Mouse (Mus musculus): Measurements from ENCODE around the gene Rps27l. TPM values are rescaled to one million over a fixed set of nuclear protein-coding genes. Genes with fewer than 3 reads are reported as not detected.
A peak's percentile ranks its signal among the peaks of the same experiment; 100 is the strongest.

The Rps27l gene
- polyA plus RNA-seq, 1 experiment = 54.1 TPM

GRCm38 (mm10) chr9:66919382-66919971 is 26.4 kb upstream of the Rps27l start, which contains the start of gene Rab8b:
Gene Rab8b, minus strand, starts transcription at chr9:66919687.
- H3K4me1 ChIP-seq (ENCODE audit: control insufficient read depth, insufficient read depth, low read length) = peaks cover 6% of the 10 kb centered on the region
- TF ChIP-seq CTCF (IDR thresholded peaks at IDR 0.05; ENCODE audit: extremely low read depth, insufficient read depth, low read length) (no peak), POLR2A (IDR thresholded peaks at IDR 0.05; ENCODE audit: extremely low read depth, insufficient read depth, low read length) (peak; percentile 74)
- H3K4me3 ChIP-seq (ENCODE audit: insufficient read depth, low read length) = peak within 1 kb of the TSS; percentile 84
- no peak within 1 kb of the TSS for H3K27ac ChIP-seq (ENCODE audit: insufficient read depth, low read length)

- H3K4me3 ChIP-seq (ENCODE audit: insufficient read depth, low read length) = peak overlapping the region; percentile 84
- peaks cover 6% of the 10 kb centered on the region for H3K4me1 ChIP-seq (ENCODE audit: control insufficient read depth, insufficient read depth, low read length)
- H3K27ac ChIP-seq (ENCODE audit: insufficient read depth, low read length) = no peak overlapping the region
- TF ChIP-seq CTCF (IDR thresholded peaks at IDR 0.05; ENCODE audit: extremely low read depth, insufficient read depth, low read length) (no peak), POLR2A (IDR thresholded peaks at IDR 0.05; ENCODE audit: extremely low read depth, insufficient read depth, low read length) (no peak)
Observed at GRCm38 (mm10) chr9:66919981-66920380, 25.9 kb upstream of the Rps27l start.

- Histone ChIP-seq H3K4me3 (ENCODE audit: insufficient read depth, low read length) (no peak overlapping the region; the same call in 1 of the 2 replicates), H3K27ac (ENCODE audit: insufficient read depth, low read length) (no peak overlapping the region), H3K4me1 (ENCODE audit: control insufficient read depth, insufficient read depth, low read length) (peaks cover 6% of the 10 kb centered on the region)
- TF ChIP-seq CTCF (IDR thresholded peaks at IDR 0.05; ENCODE audit: extremely low read depth, insufficient read depth, low read length) (no peak), POLR2A (IDR thresholded peaks at IDR 0.05; ENCODE audit: extremely low read depth, insufficient read depth, low read length) (no peak)
Observed at GRCm38 (mm10) chr9:66920488-66921279, 25.2 kb upstream of the Rps27l start.

GRCm38 (mm10) chr9:66922076-66922475 is 23.8 kb upstream of the Rps27l start:
- Histone ChIP-seq H3K4me1 (ENCODE audit: control insufficient read depth, insufficient read depth, low read length) (peaks cover 2% of the 10 kb centered on the region; the same call in 1 of the 2 replicates), H3K27ac (ENCODE audit: insufficient read depth, low read length) (no peak overlapping the region), H3K4me3 (ENCODE audit: insufficient read depth, low read length) (no peak overlapping the region)
- TF ChIP-seq CTCF (IDR thresholded peaks at IDR 0.05; ENCODE audit: extremely low read depth, insufficient read depth, low read length) (no peak), POLR2A (IDR thresholded peaks at IDR 0.05; ENCODE audit: extremely low read depth, insufficient read depth, low read length) (no peak)

GRCm38 (mm10) chr9:66925853-66926252 is 20.0 kb upstream of the Rps27l start:
- Histone ChIP-seq H3K4me1 (ENCODE audit: control insufficient read depth, insufficient read depth, low read length) (no peaks in the 10 kb centered on the region), H3K4me3 (ENCODE audit: insufficient read depth, low read length) (no peak overlapping the region), H3K27ac (ENCODE audit: insufficient read depth, low read length) (no peak overlapping the region)
- no peak for TF ChIP-seq CTCF (IDR thresholded peaks at IDR 0.05; ENCODE audit: extremely low read depth, insufficient read depth, low read length)
- TF ChIP-seq POLR2A (IDR thresholded peaks at IDR 0.05; ENCODE audit: extremely low read depth, insufficient read depth, low read length) = no peak

GRCm38 (mm10) chr9:66927696-66928402 is 18.0 kb upstream of the Rps27l start:
- H3K4me3 ChIP-seq (ENCODE audit: insufficient read depth, low read length) = no peak overlapping the region

DNA sequence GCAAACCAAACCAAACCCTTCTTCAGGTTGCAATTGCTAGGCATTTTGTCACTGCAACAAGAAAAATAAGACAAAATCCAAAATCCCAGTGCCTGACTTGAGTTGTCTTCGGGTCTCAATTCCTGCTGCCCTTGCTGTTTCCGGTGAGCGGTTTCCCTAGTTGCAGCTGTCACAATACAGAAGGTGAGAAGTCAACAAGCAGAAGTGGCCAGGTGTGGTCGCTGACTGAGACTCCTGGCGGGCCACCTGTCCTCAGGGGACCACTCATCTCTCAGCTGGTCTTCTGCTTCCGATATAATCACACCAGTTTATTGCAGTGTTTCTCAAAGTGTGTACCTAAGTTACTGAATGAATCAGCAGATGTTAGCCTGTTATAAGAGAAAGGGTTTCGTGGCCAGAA is 15.5 kb upstream of the Rps27l start:
- H3K27ac ChIP-seq (ENCODE audit: insufficient read depth, low read length) = no peak overlapping the region
- H3K4me3 ChIP-seq (ENCODE audit: insufficient read depth, low read length) = no peak overlapping the region
- H3K4me1 ChIP-seq (ENCODE audit: control insufficient read depth, insufficient read depth, low read length) = no peaks in the 10 kb centered on the region
- TF ChIP-seq POLR2A (IDR thresholded peaks at IDR 0.05; ENCODE audit: extremely low read depth, insufficient read depth, low read length) (no peak), CTCF (IDR thresholded peaks at IDR 0.05; ENCODE audit: extremely low read depth, insufficient read depth, low read length) (no peak)

More at GRCm38 (mm10) chr9:66927696-66928402, 18.0 kb upstream of the Rps27l start:
- TF ChIP-seq CTCF (IDR thresholded peaks at IDR 0.05; ENCODE audit: extremely low read depth, insufficient read depth, low read length) (no peak), POLR2A (IDR thresholded peaks at IDR 0.05; ENCODE audit: extremely low read depth, insufficient read depth, low read length) (no peak)
- Histone ChIP-seq H3K27ac (ENCODE audit: insufficient read depth, low read length) (no peak overlapping the region), H3K4me1 (ENCODE audit: control insufficient read depth, insufficient read depth, low read length) (no peaks in the 10 kb centered on the region)

DNA sequence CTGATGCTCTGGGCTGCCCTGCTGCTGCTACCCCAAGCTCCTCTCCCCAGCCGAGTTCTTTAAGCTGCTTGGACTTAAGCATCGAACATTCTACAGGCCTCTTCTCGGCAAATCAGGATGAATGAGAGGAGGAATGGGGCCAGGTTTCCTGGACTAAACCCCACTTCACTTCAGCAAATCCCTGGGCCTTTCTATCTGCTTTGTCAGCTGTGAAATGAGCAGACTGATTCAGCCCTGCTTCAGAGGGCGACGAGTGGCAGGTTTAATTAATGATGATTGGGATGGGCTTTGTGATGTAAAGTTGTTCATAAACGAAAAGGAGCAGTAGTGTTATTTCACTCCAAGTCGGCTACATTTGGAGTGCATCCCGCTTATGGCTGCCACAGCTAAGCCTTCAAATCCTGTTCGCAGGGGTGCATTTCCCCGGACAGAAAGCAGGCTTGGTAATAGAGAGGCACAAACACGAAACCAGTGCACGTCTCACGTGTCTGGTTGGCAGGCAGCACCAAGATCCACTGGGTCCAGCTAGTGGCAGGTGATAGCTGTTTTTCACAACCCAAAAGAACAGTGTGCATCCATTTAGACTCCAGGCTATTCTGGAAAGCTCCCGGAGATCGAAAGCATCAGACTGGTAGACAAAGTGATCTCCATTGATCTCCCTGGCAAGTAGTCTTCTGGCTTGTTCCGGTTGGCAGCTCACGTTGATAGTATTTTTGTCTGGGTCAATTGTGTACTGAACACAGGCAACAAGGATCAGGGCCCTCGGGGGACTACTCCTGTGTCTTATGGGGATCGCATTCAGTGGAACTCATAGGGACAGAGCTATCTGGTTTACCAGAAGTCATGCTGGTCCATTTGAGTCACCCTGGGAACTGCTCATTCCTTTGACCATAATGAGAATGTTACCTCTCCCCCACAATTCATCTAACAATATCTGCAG is 11.7 kb upstream of the Rps27l start:
- TF ChIP-seq CTCF (IDR thresholded peaks at IDR 0.05; ENCODE audit: extremely low read depth, insufficient read depth, low read length) (no peak), POLR2A (IDR thresholded peaks at IDR 0.05; ENCODE audit: extremely low read depth, insufficient read depth, low read length) (no peak)

More for the DNA sequence above, 11.7 kb upstream of the Rps27l start:
- Histone ChIP-seq H3K27ac (ENCODE audit: insufficient read depth, low read length) (no peak overlapping the region), H3K4me1 (ENCODE audit: control insufficient read depth, insufficient read depth, low read length) (no peaks in the 10 kb centered on the region), H3K4me3 (ENCODE audit: insufficient read depth, low read length) (no peak overlapping the region)
